Mouse (Mus musculus) common myeloid progenitor, adult 5-6 weeks (primary cell): ENCODE data around the gene H2afj. TPM values are rescaled to one million over a fixed set of nuclear protein-coding genes. Genes with fewer than 3 reads are reported as not detected.
A peak's percentile ranks its signal among the peaks of the same experiment; 100 is the strongest.

ENCODE experiments used
- ATAC-seq: replicated peaks from 2 replicates; pipeline ENCODE4 v1.8.0; 2016; ENCODE audit warnings: low read depth, mild to moderate bottlenecking, moderate TSS enrichment, inconsistent platforms; ENCODE audit not compliant: poor library complexity, severe bottlenecking
- total RNA-seq: library from RNA; stranded (forward); fragments of 200-1000, 187-1606 nt; gene quantifications from 2 replicates; pipeline ENCODE4 v1.2.3, GENCODE M21; 2017

Gene H2afj
- total RNA-seq, 1 experiment from 2014 or later, result 48.8 TPM

- ATAC-seq, result no peak
Measured at GRCm38 (mm10) chr6:136804705-136805408, 3.2 kb upstream of the H2afj start.

DNA sequence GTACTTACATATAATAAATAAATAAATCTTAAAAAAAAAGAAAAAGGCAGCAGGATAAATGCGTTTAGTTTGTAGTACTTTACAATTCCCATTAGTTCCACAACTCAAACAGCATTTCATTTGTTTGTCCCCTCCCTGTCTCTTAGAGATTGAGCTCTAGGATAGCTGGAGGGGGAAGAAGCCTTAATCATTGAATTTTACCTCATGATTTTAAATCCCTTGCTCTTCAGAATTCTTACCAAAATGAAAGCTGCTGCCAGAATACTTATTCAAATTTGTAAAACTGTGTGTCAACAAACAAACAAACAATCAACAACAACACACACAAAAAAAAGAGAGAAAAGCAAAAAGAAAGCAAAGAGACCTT is 2.7 kb upstream of the H2afj start:
- no peak for ATAC-seq

- no peak for ATAC-seq
Measured at GRCm38 (mm10) chr6:136806819-136807218, 1.2 kb upstream of the H2afj start.

DNA sequence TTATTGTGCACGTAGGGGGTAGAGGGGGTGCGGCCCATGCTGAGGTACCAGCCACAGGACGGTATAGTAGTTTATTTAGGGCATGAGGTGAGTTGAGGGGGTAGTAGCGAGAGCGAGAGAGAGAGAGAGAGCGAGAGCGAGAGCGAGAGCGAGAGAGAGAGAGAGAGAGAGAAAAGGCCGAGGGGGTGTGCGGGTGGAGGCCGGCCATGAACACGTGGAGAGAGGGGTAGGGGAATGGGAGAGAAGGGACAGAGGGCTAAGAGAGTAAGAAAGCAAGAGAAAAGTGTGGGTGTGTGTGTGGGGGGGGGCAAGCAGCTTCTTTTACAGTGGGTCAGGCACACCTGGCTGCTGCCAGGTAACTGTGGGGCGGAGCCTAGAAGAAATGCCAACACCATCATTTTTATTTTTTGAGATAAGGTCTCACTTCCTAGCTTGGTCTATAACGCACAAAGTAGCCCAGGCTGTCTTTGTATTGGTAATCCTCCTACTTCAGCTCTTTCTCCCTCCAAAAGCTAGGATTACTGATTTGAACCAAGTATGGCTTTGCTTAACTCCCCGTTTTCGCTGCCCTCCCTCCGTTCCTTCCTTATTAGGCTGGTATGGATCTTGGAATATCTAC is 540 bp upstream of the H2afj start:
- ATAC-seq, result no peak

GRCm38 (mm10) chr6:136808631-136809046 is 595 bp downstream of the H2afj start:
- ATAC-seq, result 0 out of 2 replicates have a peak, but pooled peaks have one; percentile 4

- ATAC-seq, result peak; percentile 40
Measured at GRCm38 (mm10) chr6:136809077-136809476, 1.0 kb downstream of the H2afj start.

DNA sequence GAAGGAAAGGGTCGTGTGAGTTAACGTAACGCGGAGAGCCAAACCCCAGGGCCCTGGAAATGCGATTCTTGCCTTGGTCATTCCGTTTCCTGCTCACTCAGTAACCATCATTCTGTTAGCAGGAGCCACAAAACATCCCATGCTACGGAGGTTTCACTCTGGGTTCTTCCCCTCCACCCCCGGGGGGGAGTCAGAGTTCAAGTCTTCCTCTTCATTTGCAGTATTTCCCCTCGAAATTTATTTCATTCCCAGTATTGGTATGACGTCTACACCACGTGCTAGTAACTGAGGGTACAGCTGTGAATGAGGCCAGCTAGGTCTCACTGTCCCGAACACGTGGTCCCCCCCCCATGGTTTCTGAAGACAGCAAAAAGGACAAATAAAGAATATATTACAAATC is 1.6 kb downstream of the H2afj start:
- ATAC-seq, result no peak

- no peak for ATAC-seq
Measured at GRCm38 (mm10) chr6:136811196-136811595, 3.2 kb downstream of the H2afj start.

GRCm38 (mm10) chr6:136813117-136813516 is 5.1 kb downstream of the H2afj start:
- ATAC-seq, result no peak

- 0 out of 2 replicates have a peak, but pooled peaks have one; percentile 24 for ATAC-seq
Measured at GRCm38 (mm10) chr6:136815381-136815780, 7.3 kb downstream of the H2afj start.

DNA sequence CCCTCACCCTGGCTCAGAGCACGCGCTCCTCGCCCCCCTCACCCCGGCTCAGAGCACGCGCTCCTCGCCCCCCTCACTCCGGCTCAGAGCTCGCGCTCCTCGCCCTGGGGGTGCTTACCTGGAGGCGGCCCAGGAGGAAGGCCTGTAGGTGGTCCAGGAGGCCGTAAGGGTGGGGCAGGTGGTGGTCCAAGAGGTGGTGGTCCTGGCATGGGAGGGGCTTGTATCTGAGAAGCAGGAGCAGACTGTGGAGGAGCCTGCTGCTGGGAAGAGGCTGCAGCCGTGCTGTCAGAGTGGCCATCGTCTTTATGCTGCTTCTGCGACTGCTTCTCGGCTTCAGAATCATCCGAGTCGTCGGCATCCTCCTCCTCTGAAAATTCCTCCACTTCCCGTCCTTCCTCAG is 8.8 kb downstream of the H2afj start:
- no peak for ATAC-seq

- no peak for ATAC-seq
Measured at GRCm38 (mm10) chr6:136817549-136817948, 9.5 kb downstream of the H2afj start.

DNA sequence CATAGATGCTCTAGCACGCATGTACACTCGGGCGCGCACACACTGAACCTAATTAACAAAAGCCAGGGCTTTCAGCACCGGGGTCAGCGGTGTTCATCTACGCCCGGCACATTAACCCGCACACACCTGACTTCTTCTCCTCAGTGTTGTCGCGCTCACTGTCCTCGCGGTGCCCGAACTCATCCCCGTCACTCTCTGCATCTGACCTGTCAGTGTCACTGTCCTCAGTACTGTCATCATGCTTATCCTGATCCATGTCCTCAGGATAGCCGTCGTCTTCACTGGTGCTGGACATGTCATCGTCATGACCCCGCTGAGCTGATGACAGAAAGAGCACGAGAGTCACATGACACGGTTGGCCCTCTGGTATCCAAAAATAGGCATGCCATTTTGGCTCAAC is 12.3 kb downstream of the H2afj start:
- no peak for ATAC-seq

GRCm38 (mm10) chr6:136821086-136821485 is 13.0 kb downstream of the H2afj start:
- ATAC-seq, result no peak

DNA sequence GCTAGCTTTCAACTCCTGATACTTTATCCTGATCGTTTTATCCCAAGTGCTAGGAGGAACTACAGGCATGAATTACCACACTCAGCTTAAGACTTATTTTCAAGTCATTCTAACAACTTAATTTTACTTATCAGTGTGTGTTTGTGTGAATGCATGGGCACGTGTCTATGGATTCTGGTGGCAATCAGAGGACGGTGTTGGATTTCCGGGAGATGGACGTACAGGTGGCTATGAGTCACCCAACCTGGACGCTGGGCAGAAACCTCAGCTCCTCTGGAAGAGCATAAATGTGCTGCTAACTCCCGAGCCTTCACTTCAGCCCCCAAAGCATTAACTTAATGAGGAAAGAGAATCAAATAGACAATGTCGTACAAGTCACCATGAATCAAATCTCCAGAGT is 16.9 kb downstream of the H2afj start:
- ATAC-seq, result no peak

GRCm38 (mm10) chr6:136827116-136827515 is 19.1 kb downstream of the H2afj start:
- no peak for ATAC-seq

- ATAC-seq, result no peak; the same call in 1 of the 2 replicates
Measured at GRCm38 (mm10) chr6:136827516-136827880, 19.5 kb downstream of the H2afj start, which contains the start of gene BC049715. BC049715 (plus strand) TSS chr6:136827626.

DNA sequence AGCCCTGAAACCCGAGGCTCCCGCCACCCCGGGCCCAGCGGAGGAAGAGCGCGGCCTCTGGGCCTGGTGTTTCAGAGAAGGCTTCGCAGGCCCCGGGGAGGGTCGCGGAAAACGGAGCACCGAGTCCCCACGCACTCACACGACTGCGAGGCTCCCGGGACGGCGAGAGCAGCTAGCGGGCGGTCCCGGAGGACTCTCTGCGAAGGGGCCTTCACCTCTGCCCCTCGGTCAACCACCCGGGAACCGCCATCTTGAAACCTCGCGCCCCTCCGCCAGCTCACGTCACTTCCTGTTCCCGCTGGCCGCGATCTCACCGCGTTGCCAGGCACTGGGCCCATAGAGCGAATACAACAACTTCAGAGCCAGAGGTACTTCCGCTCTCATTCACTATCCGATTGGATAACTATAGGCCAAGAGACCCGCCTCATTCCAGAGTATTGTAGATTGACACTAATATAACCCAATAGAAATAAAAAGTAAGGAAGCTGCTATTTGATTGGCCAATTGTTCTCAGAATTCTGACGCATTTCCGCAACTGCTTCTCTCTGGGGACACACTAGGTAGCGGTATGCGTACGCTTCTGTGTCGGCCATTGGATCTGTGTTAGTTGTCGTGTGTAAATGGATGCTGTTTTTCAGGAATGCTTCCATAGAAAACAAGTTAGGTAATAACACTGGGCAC is 20.0 kb downstream of the H2afj start, which contains the start of gene Wbp11:
Wbp11 (minus strand) TSS at position 353 of the 681 bp plus-strand sequence.
- peak; percentile 98 for ATAC-seq

GRCm38 (mm10) chr6:136828681-136829080 is 20.6 kb downstream of the H2afj start:
- ATAC-seq, result no peak

GRCm38 (mm10) chr6:136831712-136832111 is 23.7 kb downstream of the H2afj start:
- 0 out of 2 replicates have a peak, but pooled peaks have one; percentile 14 for ATAC-seq

GRCm38 (mm10) chr6:136835352-136835751 is 27.3 kb downstream of the H2afj start, which contains the start of gene Smco3:
Smco3 (minus strand) TSS chr6:136835452.
- no peak for ATAC-seq
